In the genomic region with DNA sequence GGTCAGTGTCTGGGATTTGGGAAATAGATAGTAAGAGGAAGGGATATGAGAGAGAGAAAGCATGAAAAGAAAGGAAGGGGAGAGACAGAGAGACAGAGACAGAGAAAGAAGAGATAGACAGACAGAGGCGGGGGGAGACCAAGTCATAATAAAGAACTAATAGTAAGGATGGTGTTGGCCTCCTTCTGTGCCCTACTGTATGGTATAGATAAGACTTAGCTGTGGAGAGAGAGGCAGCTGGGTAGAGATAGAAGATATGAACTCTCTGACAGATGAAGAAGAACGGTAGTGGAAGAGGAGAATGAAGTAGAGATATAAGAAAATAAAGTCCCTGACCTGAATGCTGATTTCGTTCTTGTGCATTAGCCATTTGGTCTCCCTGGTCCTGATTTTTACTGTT, we compare ENCODE assay signal across 10 mouse cellular contexts.
"Had no signal": no experiment of that assay in that cellular context is flagged by ENCODE, and none has a peak within 500 bp of the region (broad histone marks: within the 10 kb centered on the region; RNA-seq: fewer than 3 reads in every experiment).

No protein-coding gene starts in this region.

- ATAC-seq: intestine, embryonic 16.5 days; midbrain, embryonic 16.5 days had no signal

- H3K4me3 ChIP-seq: limb, embryonic 12.5 days; midbrain, embryonic 12.5 days had no signal

- H3K27me3 ChIP-seq: limb, embryonic 12.5 days; midbrain, embryonic 12.5 days had no signal

- H3K36me3 ChIP-seq: limb, embryonic 12.5 days; midbrain, embryonic 12.5 days had no signal

- DNase-seq: kidney, adult 2 months; kidney, postnatal 36 days; right cerebral cortex, adult 18-20 months; right cerebral cortex, postnatal 25 days; thymus, adult 2 months; thymus, postnatal 25 days had no signal

- H3K9me3 ChIP-seq: limb, embryonic 12.5 days; midbrain, embryonic 12.5 days had no signal

- H3K9ac ChIP-seq: limb, embryonic 12.5 days; midbrain, embryonic 12.5 days had no signal

- H3K27ac ChIP-seq: limb, embryonic 12.5 days; midbrain, embryonic 12.5 days had no signal

- H3K4me1 ChIP-seq: limb, embryonic 12.5 days; midbrain, embryonic 12.5 days had no signal

- H3K4me2 ChIP-seq: limb, embryonic 12.5 days; midbrain, embryonic 12.5 days had no signal
